Mouse (Mus musculus) kidney, embryonic 15.5 days (tissue): ENCODE measurements at regions not wholly inside any gene's neighbourhood (a gene's known extent, or its start where the extent isn't known, plus 50 kb on each side); places are given as distances from the start of the nearest gene placed in this dataset.

Experiments
- ATAC-seq: fragments of 200-750 bp; cut with Nextera tagmentation; replicated peaks from 2 replicates; pipeline ENCODE4 v1.8.0; 2017; ENCODE audit warnings: moderate TSS enrichment; ENCODE audit not compliant: low FRiP score
- H3K27ac ChIP-seq: fragments of 300-500 bp; sonication (generic); 2 replicates; pipeline ENCODE4 v1.5.1; 2015; ENCODE audit warnings: mild to moderate bottlenecking, inconsistent platforms
- H3K27me3 ChIP-seq: fragments of 300-500 bp; sonication (generic); 2 replicates; pipeline ENCODE4 v1.6.1; 2015; ENCODE audit warnings: inconsistent platforms
- H3K36me3 ChIP-seq: fragments of 300-500 bp; sonication (generic); 2 replicates; pipeline ENCODE4 v1.6.1; 2015; ENCODE audit warnings: inconsistent platforms
- H3K4me1 ChIP-seq: fragments of 300-500 bp; sonication (generic); 2 replicates; pipeline ENCODE4 v1.6.1; 2015; ENCODE audit warnings: inconsistent platforms
- H3K4me2 ChIP-seq: fragments of 300-500 bp; sonication (generic); 2 replicates; pipeline ENCODE4 v1.6.1; 2015; ENCODE audit warnings: moderate library complexity, mild to moderate bottlenecking, inconsistent platforms
- H3K4me3 ChIP-seq: fragments of 300-500 bp; sonication (generic); replicated peaks from 2 replicates; pipeline ENCODE4 v1.5.1; 2015; ENCODE audit warnings: mild to moderate bottlenecking, inconsistent platforms
- H3K9ac ChIP-seq: fragments of 300-500 bp; sonication (generic); 2 replicates; pipeline ENCODE4 v1.6.1; 2015; ENCODE audit warnings: mild to moderate bottlenecking, inconsistent platforms
- H3K9me3 ChIP-seq: fragments of 300-500 bp; sonication (generic); replicated peaks from 2 replicates; pipeline ENCODE4 v1.6.1; 2016; ENCODE audit warnings: inconsistent platforms
- WGBS: fragments of 180-500 bp; shearing (Covaris S2); methylation state at CpG from one replicate; pipeline ENCODE4 v1.1.7; 2015; ENCODE audit warnings: mixed read lengths; 5-methylcytosine and 5-hydroxymethylcytosine counted together

DNA sequence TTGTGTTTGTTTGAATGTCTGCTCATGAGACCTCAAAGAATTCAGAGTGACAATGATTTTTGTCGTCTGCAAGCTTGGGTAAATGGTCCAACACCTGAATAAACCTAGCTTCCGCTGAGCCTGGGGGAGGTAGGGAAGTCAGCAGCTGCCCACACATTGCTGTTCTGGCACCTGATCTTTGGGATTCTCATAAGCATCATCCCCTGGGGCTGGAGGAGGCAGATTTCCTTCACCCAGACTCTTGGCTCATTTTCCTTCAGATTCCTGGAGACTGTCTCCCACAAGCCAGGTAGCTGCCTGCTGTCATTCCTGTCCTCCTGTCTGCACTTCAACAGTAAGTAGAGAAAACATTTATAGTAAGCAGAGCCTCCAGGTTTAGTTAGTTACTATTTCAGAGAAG lies 67.0 kb upstream of the Eepd1 start:
- ATAC-seq: no peak
- Histone ChIP-seq H3K27ac (no peak overlapping the region), H3K27me3 (no peaks in the 10 kb centered on the region), H3K36me3 (no peaks in the 10 kb centered on the region), H3K4me3 (no peak overlapping the region), H3K4me2 (no peak overlapping the region), H3K9me3 (no peaks in the 10 kb centered on the region), H3K4me1 (no peaks in the 10 kb centered on the region), H3K9ac (no peak overlapping the region)
- 50% methylated on average over 2 of the region's 2 CpGs for WGBS

DNA sequence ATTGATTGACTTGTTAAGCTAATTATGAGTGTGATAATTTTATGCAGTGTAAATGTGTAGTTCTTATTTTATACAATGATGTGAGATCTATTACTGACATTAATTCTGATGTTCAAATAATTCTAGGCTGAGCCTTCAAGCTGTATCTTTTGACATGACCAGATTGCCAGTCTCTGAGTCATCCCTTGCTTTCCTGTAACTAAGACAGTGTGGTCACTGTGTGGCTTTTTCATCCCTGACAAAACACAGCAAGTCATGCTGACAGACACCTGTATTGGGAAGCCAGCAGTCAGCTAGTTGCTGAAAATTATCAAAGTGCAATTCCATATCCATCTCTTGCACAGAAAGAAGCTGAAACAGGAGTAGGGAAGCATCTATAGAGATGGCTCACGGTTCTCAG lies 54.4 kb upstream of the Eepd1 start:
- no peak overlapping the region for H3K4me2 ChIP-seq
- no peak for ATAC-seq
- WGBS: 97% methylated on average over 1 of the region's 1 CpGs
- H3K27me3 ChIP-seq: no peaks in the 10 kb centered on the region
- H3K9me3 ChIP-seq: no peaks in the 10 kb centered on the region
- H3K4me3 ChIP-seq: no peak overlapping the region
- H3K9ac ChIP-seq: no peak overlapping the region
- H3K36me3 ChIP-seq: no peaks in the 10 kb centered on the region
- H3K27ac ChIP-seq: no peak overlapping the region
- no peaks in the 10 kb centered on the region for H3K4me1 ChIP-seq

DNA sequence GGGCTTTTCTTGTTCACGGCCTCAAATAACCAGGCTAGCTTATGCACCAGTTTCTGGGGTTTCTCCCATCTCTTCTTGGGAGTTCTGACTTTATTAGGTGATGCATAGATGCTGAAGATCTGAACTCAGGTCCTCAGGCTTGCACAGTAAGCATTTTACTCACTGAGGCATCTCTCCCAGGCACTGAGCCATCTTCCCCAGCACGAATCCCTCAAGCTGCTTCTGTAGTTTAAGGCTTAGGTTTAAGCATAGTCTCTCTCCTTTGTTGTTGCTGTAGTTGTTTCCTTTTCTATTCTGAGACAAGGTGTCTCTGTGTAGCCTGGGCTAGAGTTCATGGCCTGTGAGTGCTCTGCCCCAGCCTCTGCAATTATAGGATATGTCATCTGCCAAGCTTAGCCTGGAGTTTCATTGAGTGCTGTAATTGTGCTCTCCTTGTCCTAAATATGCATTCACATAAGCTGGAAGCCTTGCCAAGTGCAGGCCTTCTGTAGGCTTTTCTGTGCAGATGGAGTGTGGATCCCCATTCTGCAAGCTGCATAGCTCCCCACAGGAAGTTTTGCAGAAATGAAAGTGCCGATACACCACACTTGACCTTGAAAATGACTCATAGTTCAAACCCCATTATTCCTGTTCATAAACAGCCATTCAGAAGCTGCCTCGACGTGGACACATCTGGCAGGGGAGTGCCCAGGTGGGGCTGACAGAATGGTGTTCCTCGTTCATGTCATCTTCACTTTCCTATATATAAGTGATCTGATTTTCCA lies 51.7 kb upstream of the Eepd1 start:
- H3K4me2 ChIP-seq: no peak overlapping the region
- no peaks in the 10 kb centered on the region for H3K27me3 ChIP-seq
- no peaks in the 10 kb centered on the region for H3K9me3 ChIP-seq
- 78% methylated on average over 6 of the region's 6 CpGs for WGBS
- ATAC-seq: no peak
- no peak overlapping the region for H3K9ac ChIP-seq
- H3K4me3 ChIP-seq: no peak overlapping the region
- no peaks in the 10 kb centered on the region for H3K36me3 ChIP-seq
- H3K27ac ChIP-seq: no peak overlapping the region
- no peaks in the 10 kb centered on the region for H3K4me1 ChIP-seq
